Mouse (Mus musculus): ENCODE measurements around the gene Fgd3.

Fgd3 gene

DNA sequence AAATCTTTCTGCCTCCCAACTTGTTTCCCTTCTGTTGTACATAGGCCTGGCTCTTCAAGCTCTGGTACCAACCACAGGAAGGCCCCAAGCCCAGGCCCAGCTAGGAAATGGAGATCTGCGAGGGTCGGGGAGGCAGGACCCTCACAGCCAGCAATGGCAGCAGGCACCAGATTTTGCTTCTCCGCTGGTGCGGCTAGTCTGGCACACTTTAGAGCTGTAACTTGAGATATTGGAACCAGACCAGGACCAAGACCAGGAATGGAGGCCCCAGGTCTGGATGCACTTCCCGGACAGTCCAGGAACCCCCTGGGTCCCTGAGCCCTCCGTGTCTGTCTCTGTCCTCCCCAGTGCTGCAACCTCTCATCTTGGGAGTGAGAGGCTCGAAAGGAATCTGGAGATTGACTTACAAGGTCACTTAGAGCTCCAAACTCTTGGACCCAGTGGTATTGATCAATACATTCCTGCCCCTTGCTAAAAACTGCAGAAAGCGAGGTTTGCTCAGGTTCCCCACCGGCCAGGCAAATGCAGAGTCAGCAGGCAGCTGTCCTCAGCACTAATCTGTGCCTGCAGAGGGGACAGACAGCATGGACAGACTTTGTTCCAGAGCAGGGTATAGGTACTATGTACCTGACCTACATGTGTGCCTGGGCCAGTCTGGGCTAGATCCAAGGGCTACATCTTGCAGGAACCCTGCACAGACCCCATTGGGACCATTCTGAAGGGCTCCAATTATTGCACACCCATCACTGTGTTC lies 103.1 kb downstream of the Fgd3 start:
- DNase-seq (ENCODE audit: low read depth, low spot score), result no peak

DNA sequence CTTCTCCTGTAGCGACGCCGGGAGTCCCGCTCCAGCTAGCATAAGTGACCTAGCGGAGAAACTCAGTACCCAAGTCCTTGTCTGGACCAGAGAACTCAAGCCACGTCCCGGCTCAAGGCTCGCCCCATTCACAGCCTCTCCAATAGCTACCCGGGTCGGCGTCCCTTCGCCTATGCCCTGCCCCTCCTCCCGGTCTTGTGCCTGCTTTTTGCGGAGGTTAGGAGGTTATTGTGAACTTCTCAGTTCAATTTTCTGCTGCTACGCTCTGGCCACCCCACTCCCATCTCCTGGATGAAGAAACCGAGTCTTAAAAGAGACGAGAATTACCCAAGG lies 103.9 kb downstream of the Fgd3 start:
- no peak for DNase-seq (ENCODE audit: low read depth, low spot score)

- peak; percentile 89 for DNase-seq (ENCODE audit: low read depth, low spot score)
Observed at GRCm38 (mm10) chr13:49215504-49216219, 104.4 kb downstream of the Fgd3 start, which contains the start of gene Card19. Gene Card19 (minus strand): TSS chr13:49216037.

DNA sequence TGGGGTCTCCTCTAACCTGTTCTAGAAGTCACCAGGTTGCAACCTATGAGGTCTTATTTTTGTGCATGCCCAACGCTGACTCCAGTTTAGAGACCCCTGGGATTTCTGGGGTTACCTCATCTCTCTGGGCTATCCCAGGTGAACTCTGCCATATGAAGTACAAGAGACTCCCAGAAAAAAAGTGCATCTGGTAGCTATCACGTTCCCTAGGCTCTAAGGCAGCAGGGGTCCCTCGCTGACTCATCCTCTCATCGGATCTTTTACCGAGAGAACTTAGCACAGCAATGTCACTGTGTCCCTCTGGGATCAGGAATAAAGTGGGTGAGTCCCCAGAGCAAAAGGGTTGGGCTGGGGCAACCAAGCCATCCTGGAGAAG lies 105.0 kb downstream of the Fgd3 start:
- no peak for DNase-seq (ENCODE audit: low read depth, low spot score)

GRCm38 (mm10) chr13:49214454-49214853 lies 105.7 kb downstream of the Fgd3 start:
- DNase-seq (ENCODE audit: low read depth, low spot score), result no peak

- DNase-seq (ENCODE audit: low read depth, low spot score), result no peak
Observed at GRCm38 (mm10) chr13:49213531-49213932, 106.6 kb downstream of the Fgd3 start.

DNA sequence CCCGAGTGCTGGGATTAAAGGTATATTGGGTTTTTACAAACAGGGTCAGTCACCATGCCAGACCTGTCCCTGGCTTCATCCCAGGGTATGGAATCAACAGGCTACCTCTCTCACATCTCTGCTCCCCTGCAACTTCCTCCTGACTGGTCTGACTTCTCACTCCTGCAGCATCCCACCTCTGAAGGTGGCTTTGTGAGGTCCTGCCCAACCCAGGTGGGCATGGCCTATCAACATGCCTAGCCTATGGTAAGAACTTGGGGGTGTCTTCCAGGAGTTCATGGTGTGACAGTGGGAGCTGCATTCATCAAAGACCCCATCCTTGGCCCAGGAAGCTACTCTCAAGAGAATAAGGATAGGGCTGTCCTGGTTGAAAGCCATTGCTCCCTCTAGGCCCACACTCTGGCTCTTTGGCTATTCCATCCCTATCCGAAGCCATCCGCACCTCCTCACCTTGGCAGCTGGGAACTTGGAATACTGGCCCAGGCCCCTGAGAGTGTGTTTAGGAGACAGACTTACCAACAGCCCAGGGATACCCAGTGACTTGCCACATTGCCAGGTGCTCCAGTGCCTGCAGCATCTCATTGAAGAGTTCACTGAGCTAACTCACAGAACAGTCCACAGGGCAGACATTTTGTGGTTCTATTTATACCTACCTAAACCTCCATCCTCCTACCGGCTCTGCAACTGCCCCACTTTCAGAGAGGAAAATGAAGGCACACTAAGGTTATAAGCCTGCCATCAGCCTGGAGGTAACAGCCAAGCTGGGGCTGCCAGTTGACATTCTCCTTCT lies 107.2 kb downstream of the Fgd3 start:
- DNase-seq (ENCODE audit: low read depth, low spot score), result no peak

All from embryo, embryonic 11.5 days (tissue).